Mouse (Mus musculus) stomach, embryonic 15.5 days (tissue): ENCODE results near the gene Sez6l. TPM values are rescaled to one million over a fixed set of nuclear protein-coding genes. Genes with fewer than 3 reads are reported as not detected.
A peak's percentile ranks its signal among the peaks of the same experiment; 100 is the strongest.
"Not testable (repeated sequence)": the region's sequence is repeated elsewhere in the genome, so short reads cannot be mapped to it uniquely, and the experiment has no call there.

Source experiments
- ATAC-seq: fragments of 200-750 bp; cut with Nextera tagmentation; 2 replicates; pipeline ENCODE4 v1.8.0; 2017; ENCODE audit warnings: low read depth, moderate number of reproducible peaks, moderate TSS enrichment; ENCODE audit not compliant: insufficient read depth, low FRiP score
- H3K27ac ChIP-seq: fragments of 300-500 bp; sonication (generic); 2 replicates; pipeline ENCODE4 v1.5.1; 2015; ENCODE audit warnings: mild to moderate bottlenecking, inconsistent platforms
- H3K27me3 ChIP-seq: fragments of 300-500 bp; sonication (generic); replicated peaks from 2 replicates; pipeline ENCODE4 v1.6.1; 2015; ENCODE audit warnings: inconsistent platforms
- H3K36me3 ChIP-seq: fragments of 300-500 bp; sonication (generic); 2 replicates; pipeline ENCODE4 v1.6.1; 2015; ENCODE audit warnings: inconsistent platforms
- H3K4me1 ChIP-seq: fragments of 300-500 bp; sonication (generic); 2 replicates; pipeline ENCODE4 v1.6.1; 2015; ENCODE audit warnings: inconsistent platforms
- H3K4me2 ChIP-seq: fragments of 300-500 bp; sonication (generic); 2 replicates; pipeline ENCODE4 v1.6.1; 2015; ENCODE audit warnings: mild to moderate bottlenecking, inconsistent platforms
- H3K4me3 ChIP-seq: fragments of 300-500 bp; sonication (generic); replicated peaks from 2 replicates; pipeline ENCODE4 v1.5.1; 2015; ENCODE audit warnings: inconsistent platforms
- H3K9ac ChIP-seq: fragments of 300-500 bp; sonication (generic); 2 replicates; pipeline ENCODE4 v1.6.1; 2015; ENCODE audit warnings: inconsistent platforms
- H3K9me3 ChIP-seq: fragments of 300-500 bp; sonication (generic); 2 replicates; pipeline ENCODE4 v1.6.1; 2016; ENCODE audit warnings: inconsistent platforms
- WGBS: fragments of 180-500 bp; shearing (Covaris S2); methylation state at CpG from one replicate; pipeline ENCODE4 v1.1.7; 2015; 5-methylcytosine and 5-hydroxymethylcytosine counted together
- polyA plus RNA-seq: library from polyadenylated mRNA; unstranded; fragments of >200 nt; fragmentation: Nextera tagmentation; extraction: Ambion mirVana; gene quantifications from 2 replicates; pipeline ENCODE4 v1.2.1, GENCODE M21; 2015

Sez6l gene
- polyA plus RNA-seq, 1 experiment from 2014 or later, result 2.0 TPM

DNA sequence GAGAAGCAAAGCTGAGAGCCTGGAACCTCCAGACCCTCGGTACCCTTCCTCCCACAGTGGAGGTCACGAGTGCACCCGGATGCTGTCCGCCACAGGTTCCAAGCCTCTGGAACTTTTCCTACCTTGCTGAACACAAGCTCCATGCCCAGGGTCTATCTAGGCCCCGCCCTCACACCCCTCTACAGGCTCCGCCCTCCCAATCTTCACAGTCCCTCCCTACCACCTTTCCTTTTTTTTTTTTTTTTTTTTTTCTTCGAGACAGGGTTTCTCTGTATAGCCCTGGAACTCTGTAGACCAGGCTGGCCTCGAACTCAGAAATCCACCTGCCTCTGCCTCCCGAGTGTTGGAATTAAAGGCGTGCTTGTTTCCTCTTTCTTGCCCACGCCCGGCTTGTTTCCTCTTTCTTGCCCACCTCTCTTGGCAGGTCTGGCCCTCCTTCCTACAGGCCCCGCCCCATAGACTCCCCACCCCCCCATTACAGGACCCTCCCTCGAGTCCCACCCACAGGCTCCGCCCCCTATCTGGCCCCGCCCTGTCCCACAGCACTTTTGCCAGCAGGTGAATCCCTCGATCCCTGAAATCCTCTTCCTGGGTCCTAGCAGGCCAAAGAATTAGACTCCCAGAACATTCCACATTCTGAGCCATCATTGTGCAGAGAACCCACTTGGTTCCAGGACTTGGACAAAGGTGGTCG lies 128.1 kb downstream of the Sez6l start, which contains the start of gene Gm6588:
Gm6588 (plus strand) TSS at position 680 of the 694 bp plus-strand sequence.
- ATAC-seq, result no peak
- H3K4me1 ChIP-seq, result no peaks in the 10 kb centered on the region
- H3K27ac ChIP-seq, result no peak within 1 kb of the TSS
- H3K27me3 ChIP-seq, result 0 out of 2 replicates have a peak, but pooled peaks cover 8% of the 10 kb centered on the region
- no peaks in the 10 kb centered on the region for H3K36me3 ChIP-seq
- no peak within 1 kb of the TSS for H3K9ac ChIP-seq
- WGBS, result 65% methylated on average over 18 of the region's 18 CpGs
- no peak within 1 kb of the TSS for H3K4me3 ChIP-seq
- H3K9me3 ChIP-seq, result no peaks in the 10 kb centered on the region
- H3K4me2 ChIP-seq, result no peak within 1 kb of the TSS

DNA sequence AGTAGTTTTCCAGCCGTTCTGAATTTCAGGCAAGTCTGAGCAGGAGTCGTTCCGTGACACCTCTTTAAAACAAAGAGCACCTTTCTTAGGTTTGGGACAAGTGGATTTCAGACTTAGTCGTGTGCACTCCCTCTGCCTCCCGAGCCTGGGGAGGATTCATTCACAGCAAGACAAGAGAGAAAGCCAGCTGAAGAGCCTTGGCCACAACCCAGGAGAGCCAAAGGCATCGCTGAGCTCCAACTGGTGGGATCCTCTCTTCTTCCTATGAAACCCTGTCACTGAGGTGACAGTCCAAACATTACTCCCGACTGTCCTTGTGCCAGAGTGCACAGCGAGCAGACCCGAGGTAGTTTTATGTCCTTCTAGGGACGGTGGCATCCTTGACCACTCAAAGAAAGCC lies 138.4 kb downstream of the Sez6l start:
- no peak for ATAC-seq
- no peaks in the 10 kb centered on the region for H3K36me3 ChIP-seq
- H3K4me3 ChIP-seq, result no peak overlapping the region
- no peaks in the 10 kb centered on the region for H3K27me3 ChIP-seq
- WGBS, result 49% methylated on average over 10 of the region's 10 CpGs
- H3K9ac ChIP-seq, result no peak overlapping the region
- H3K4me2 ChIP-seq, result no peak overlapping the region
- no peaks in the 10 kb centered on the region for H3K9me3 ChIP-seq
- no peak overlapping the region for H3K27ac ChIP-seq
- no peaks in the 10 kb centered on the region for H3K4me1 ChIP-seq

DNA sequence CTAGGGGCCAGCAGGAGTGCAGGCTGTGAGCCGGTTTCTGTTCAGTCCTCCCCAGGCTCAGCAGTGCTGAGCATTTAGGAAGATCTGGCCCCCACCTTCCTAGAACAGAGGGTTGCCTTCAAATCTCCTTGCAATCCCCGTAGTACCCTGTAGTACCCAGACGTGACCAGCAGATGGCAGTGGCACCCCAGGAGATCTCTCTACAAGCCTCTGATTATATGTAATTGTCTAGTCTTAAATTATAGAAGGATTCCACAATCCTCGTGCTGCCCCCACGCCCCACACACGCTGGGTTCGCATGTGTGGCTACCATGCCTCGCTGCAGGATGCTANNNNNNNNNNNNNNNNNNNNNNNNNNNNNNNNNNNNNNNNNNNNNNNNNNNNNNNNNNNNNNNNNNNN lies 144.0 kb downstream of the Sez6l start:
- Histone ChIP-seq H3K4me1 (no peaks in the 10 kb centered on the region), H3K9me3 (no peaks in the 10 kb centered on the region), H3K27me3 (peaks cover 11% of the 10 kb centered on the region), H3K36me3 (no peaks in the 10 kb centered on the region), H3K9ac (no peak overlapping the region), H3K4me3 (no peak overlapping the region), H3K27ac (no peak overlapping the region), H3K4me2 (no peak overlapping the region)
- ATAC-seq, result no peak
- 2% methylated on average over 8 of the region's 8 CpGs for WGBS

DNA sequence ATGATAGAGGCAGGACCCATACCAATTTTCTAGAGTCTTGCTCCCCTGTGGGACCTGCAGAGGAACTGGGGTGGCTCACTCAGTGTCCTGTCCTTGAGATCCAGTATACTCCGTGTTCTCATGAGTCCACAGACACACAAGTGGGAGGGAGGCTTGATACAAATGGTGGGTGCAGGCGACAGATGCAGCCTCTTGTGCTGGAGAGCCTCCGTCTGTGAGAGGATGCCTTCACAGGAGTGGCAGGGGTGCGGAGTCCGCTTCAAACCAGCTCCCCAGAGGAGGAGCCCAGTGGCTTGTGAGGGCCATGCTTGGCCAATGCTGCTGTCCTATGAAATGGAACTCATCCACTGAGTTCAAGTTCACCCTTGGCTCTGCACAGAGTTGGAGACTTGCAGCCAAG lies 145.0 kb downstream of the Sez6l start:
- Histone ChIP-seq H3K27ac (no peak overlapping the region), H3K9me3 (no peaks in the 10 kb centered on the region), H3K36me3 (no peaks in the 10 kb centered on the region), H3K27me3 (peaks cover 11% of the 10 kb centered on the region), H3K4me3 (no peak overlapping the region), H3K4me1 (no peaks in the 10 kb centered on the region), H3K9ac (no peak overlapping the region), H3K4me2 (no peak overlapping the region)
- 79% methylated on average over 5 of the region's 5 CpGs for WGBS
- no peak for ATAC-seq

DNA sequence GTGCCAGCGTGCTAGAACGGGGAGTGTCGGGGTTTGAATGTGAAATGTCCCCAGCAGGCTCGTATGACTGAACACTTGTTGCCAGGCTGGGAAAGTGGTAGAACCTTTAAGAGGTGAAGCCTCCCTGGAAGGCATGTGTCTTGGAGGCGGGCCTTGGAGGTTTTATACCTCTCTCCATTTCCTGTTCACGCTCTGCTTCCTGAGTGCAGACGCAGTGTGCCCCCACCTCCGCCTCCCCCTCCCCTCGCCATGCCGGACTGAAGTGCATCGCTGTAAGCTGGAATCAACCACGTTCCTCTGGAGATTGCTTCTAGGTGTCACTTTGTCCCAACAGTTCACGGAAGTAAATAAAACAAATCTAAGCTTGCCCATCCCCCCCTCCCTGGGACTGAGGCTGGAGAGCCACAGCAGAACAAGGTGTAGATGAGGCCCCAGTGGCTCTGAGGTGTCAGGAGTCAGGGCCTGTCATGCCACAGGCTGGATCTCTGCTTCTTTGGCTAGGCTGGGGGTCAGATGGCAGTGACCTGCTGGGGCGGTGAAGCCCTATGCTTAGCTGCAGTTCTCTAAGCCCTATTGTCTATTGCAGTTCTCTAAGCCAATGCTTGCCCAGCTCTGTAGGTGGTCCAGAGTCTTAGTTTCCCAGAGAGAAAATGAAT lies 145.7 kb downstream of the Sez6l start:
- WGBS, result 21% methylated on average over 14 of the region's 14 CpGs
- no peak overlapping the region for H3K27ac ChIP-seq
- H3K27me3 ChIP-seq, result peaks cover 11% of the 10 kb centered on the region
- H3K4me1 ChIP-seq, result no peaks in the 10 kb centered on the region
- H3K4me3 ChIP-seq, result no peak overlapping the region
- no peaks in the 10 kb centered on the region for H3K9me3 ChIP-seq
- ATAC-seq, result no peak
- H3K9ac ChIP-seq, result no peak overlapping the region
- no peaks in the 10 kb centered on the region for H3K36me3 ChIP-seq
- peak overlapping the region; percentile 26; the same call in 1 of the 2 replicates for H3K4me2 ChIP-seq

DNA sequence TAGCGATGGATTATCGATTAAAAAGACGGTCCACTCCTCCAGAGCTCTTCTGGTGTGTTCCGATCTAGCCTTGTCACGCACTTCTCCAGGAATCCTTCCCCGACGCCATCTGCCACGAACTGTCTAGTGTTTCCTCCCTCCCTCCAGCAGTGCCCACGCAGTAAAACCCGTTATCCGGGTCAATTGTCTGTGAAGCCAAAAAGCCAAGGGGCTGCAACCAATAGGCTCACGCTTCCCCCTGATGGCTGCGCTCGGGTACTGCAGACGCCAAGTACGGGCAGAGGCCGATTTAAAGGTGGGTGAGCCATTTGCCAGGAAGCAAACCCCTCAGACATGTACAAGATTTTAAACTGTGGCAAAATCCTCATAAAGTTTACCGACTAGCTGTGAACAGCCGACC lies 148.0 kb downstream of the Sez6l start:
- peaks cover 17% of the 10 kb centered on the region for H3K27me3 ChIP-seq
- peak overlapping the region; percentile 14; the same call in 1 of the 2 replicates for H3K4me2 ChIP-seq
- no peak for ATAC-seq
- H3K36me3 ChIP-seq, result no peaks in the 10 kb centered on the region
- H3K9me3 ChIP-seq, result no peaks in the 10 kb centered on the region
- no peak overlapping the region for H3K9ac ChIP-seq
- no peak overlapping the region for H3K27ac ChIP-seq
- WGBS, result 16% methylated on average over 19 of the region's 19 CpGs
- no peak overlapping the region for H3K4me3 ChIP-seq
- no peaks in the 10 kb centered on the region for H3K4me1 ChIP-seq

DNA sequence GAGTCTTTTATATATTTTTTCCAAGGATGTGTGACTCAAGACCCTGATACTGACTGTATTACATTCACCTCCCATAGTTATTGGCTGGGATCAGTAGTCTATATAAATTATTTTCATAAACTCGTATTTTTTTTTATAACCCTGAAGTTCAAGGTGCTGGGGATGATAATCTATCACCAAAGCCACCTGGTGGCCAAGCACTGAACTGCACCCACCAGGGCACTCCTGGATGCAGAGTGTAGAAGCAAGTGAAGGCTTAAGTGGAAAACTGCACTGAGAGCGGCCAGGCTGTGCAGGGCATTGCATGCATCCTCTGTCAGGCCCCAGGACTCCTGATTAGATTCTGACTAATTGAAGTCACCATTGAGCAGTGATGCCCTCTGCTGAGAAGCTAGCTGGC lies 149.7 kb downstream of the Sez6l start:
- Histone ChIP-seq H3K27me3 (peaks cover 19% of the 10 kb centered on the region), H3K36me3 (no peaks in the 10 kb centered on the region), H3K9ac (no peak overlapping the region), H3K27ac (no peak overlapping the region), H3K4me3 (no peak overlapping the region), H3K4me2 (no peak overlapping the region), H3K4me1 (no peaks in the 10 kb centered on the region), H3K9me3 (no peaks in the 10 kb centered on the region)
- no peak for ATAC-seq
- 43% methylated on average over 2 of the region's 2 CpGs for WGBS

DNA sequence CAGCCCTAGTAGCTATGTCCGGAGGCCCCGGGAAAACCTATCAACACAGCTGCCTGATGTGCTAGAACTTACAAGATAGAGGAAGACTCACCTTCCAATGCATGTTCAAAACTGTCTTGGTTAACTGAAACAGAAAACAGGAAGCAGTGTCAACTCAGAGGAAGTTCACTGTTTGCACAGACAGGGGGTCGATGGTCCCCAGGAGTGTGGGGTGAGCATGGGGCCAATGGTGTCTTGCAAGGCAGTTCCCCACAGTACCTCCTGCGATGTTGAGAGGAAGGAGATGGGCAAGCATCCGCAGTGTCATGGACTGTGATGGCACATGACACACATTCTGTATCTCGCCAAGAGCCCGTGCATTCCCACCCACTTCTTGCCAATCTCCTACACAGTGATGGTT lies 150.3 kb downstream of the Sez6l start:
- no peak for ATAC-seq
- Histone ChIP-seq H3K9ac (no peak overlapping the region), H3K9me3 (no peaks in the 10 kb centered on the region), H3K4me3 (no peak overlapping the region), H3K36me3 (no peaks in the 10 kb centered on the region), H3K27ac (no peak overlapping the region), H3K4me1 (no peaks in the 10 kb centered on the region), H3K27me3 (peaks cover 16% of the 10 kb centered on the region), H3K4me2 (no peak overlapping the region)
- WGBS, result 85% methylated on average over 7 of the region's 7 CpGs

DNA sequence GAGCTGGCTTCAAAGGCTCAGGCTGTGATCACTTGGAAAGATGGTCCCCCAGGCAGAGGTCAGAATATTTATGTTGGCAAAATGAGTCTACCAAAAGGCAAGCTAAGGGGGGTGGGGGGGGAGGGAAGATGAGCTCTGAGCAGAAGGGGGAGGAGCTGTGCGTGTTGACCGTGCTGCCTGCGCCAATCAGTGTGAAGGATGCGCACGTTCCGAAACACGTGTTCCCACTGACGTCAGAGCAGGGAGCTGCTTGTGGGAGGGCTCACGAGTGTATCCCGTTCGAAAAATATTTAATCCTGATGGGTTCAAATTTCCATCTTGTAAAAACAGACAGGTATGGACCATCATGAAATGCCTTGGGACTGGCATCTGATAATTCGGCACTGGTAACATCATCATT lies 157.4 kb downstream of the Sez6l start:
- Histone ChIP-seq H3K9me3 (no peaks in the 10 kb centered on the region), H3K36me3 (no peaks in the 10 kb centered on the region), H3K4me1 (no peaks in the 10 kb centered on the region), H3K4me3 (no peak overlapping the region), H3K27me3 (peaks cover 8% of the 10 kb centered on the region; the same call in 1 of the 2 replicates), H3K9ac (no peak overlapping the region), H3K27ac (no peak overlapping the region), H3K4me2 (no peak overlapping the region)
- ATAC-seq, result no peak
- WGBS, result 20% methylated on average over 12 of the region's 12 CpGs

DNA sequence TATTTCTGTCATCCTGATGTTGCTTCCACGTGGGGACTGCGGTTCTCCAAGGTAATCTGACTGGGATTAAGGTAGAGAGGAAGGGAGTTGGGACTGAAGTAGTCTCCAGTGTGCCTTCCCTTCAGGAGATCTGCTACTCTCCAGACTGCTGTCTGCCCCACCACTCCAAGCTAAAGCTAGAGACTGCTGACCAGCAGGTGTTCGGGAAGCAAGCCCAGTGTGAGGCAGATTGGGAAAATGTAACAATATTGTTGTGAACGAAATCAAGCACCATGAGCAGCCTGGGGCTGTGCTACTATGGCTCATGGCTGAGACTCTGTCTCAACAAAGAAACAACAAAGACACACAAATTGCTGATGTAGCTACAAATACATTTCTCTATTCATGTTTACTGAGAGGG lies 159.0 kb downstream of the Sez6l start:
- no peaks in the 10 kb centered on the region for H3K9me3 ChIP-seq
- H3K4me2 ChIP-seq, result no peak overlapping the region
- H3K27ac ChIP-seq, result no peak overlapping the region
- no peaks in the 10 kb centered on the region for H3K36me3 ChIP-seq
- H3K4me3 ChIP-seq, result no peak overlapping the region
- no peak overlapping the region for H3K9ac ChIP-seq
- H3K4me1 ChIP-seq, result no peaks in the 10 kb centered on the region
- WGBS, result 61% methylated on average over 4 of the region's 4 CpGs
- no peak for ATAC-seq
- H3K27me3 ChIP-seq, result no peaks in the 10 kb centered on the region; the same call in 1 of the 2 replicates

DNA sequence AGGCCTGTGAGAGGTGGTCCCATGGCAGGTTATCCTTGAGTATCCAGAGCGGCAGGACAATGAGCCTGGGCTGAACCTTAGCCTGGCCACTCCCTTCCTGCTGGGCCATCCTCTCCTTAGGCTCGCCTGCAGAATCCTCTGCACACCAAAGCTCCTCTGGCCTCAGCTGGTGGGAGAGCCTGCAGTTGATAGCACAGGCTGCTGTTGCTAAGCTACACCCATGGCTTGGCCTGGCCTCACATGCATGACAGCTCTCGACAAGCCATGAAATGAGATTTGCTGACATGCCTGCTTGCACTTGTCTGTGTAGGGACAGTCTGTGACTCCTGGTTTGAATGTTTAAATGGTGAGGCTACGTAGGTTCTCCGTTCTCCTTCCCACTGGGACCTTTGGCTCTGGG lies 160.3 kb downstream of the Sez6l start:
- Histone ChIP-seq H3K4me2 (no peak overlapping the region), H3K4me1 (0 out of 2 replicates have a peak, but pooled peaks cover 2% of the 10 kb centered on the region), H3K4me3 (no peak overlapping the region), H3K27me3 (no peaks in the 10 kb centered on the region; the same call in 1 of the 2 replicates), H3K27ac (no peak overlapping the region), H3K9ac (no peak overlapping the region), H3K36me3 (no peaks in the 10 kb centered on the region), H3K9me3 (no peaks in the 10 kb centered on the region)
- ATAC-seq, result no peak
- WGBS, result 68% methylated on average over 5 of the region's 5 CpGs

DNA sequence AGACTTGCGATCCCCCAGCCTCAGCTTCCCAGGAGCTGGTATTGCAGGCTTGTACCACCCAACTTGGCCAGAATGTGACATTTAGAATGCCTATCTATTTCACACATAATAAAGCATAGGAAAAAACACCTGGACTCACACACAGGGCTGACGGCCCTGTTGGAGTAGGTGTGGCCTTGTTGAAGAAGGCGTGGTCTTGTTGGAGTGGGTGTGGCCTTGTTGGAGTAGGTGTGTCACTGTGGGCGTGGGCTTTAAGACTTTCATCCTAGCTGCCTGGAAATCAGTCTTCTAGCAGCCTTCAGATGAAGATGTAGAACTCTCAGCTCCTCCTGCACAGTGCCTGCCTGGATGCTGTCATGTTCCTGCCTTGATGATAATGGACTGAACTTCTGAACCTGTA lies 164.2 kb downstream of the Sez6l start:
- H3K9ac ChIP-seq, H3K4me2 ChIP-seq, H3K9me3 ChIP-seq, H3K4me1 ChIP-seq, ATAC-seq, H3K27ac ChIP-seq, H3K4me3 ChIP-seq, H3K36me3 ChIP-seq, H3K27me3 ChIP-seq: not testable (repeated sequence)
- WGBS, result 70% methylated on average over 4 of the region's 4 CpGs
